Mouse (Mus musculus) limb, embryonic 14.5 days (tissue): ENCODE results near the gene Unc5cl. TPM values are rescaled to one million over a fixed set of nuclear protein-coding genes. Genes with fewer than 3 reads are reported as not detected.
A peak's percentile ranks its signal among the peaks of the same experiment; 100 is the strongest.

Source experiments
- ATAC-seq: fragments of 200-750 bp; cut with Nextera tagmentation; 2 replicates; pipeline ENCODE4 v1.8.0; 2017; ENCODE audit warnings: low read depth, moderate number of reproducible peaks, moderate TSS enrichment; ENCODE audit not compliant: low FRiP score
- DNase-seq: peaks from one replicate; pipeline ENCODE4 v3.0.0-alpha.2; 2015; ENCODE audit warnings: low spot score
- H3K27ac ChIP-seq: fragments of 300-500 bp; sonication (generic); replicated peaks from 2 replicates; pipeline ENCODE4 v1.5.1; 2014; ENCODE audit warnings: low read depth, mild to moderate bottlenecking, low read length, moderate library complexity, mixed read lengths
- H3K27me3 ChIP-seq: fragments of 300-500 bp; sonication (generic); 2 replicates; pipeline ENCODE4 v1.6.1; 2014; ENCODE audit warnings: low read length, mixed read lengths; ENCODE audit not compliant: control insufficient read depth, insufficient read depth
- H3K36me3 ChIP-seq: fragments of 300-500 bp; sonication (generic); 2 replicates; pipeline ENCODE4 v1.6.1; 2014; ENCODE audit warnings: mild to moderate bottlenecking, low read length, moderate library complexity, mixed read lengths; ENCODE audit not compliant: control insufficient read depth, insufficient read depth
- H3K4me1 ChIP-seq: fragments of 300-500 bp; sonication (generic); 2 replicates; pipeline ENCODE4 v1.6.1; 2014; ENCODE audit warnings: antibody characterized with exemption, low read length, mixed read lengths; ENCODE audit not compliant: control insufficient read depth, insufficient read depth
- H3K4me2 ChIP-seq: fragments of 300-500 bp; sonication (generic); replicated peaks from 2 replicates; pipeline ENCODE4 v1.6.1; 2014; ENCODE audit warnings: low read depth, mild to moderate bottlenecking, low read length, moderate library complexity; ENCODE audit not compliant: severe bottlenecking
- H3K4me3 ChIP-seq: fragments of 300-500 bp; sonication (generic); replicated peaks from 2 replicates; pipeline ENCODE4 v1.5.1; 2014; ENCODE audit warnings: low read length
- H3K9ac ChIP-seq: fragments of 300-500 bp; sonication (generic); 2 replicates; pipeline ENCODE4 v1.6.1; 2014; ENCODE audit warnings: mild to moderate bottlenecking, low read depth, low read length, moderate library complexity; ENCODE audit not compliant: severe bottlenecking
- H3K9me3 ChIP-seq: fragments of 300-500 bp; sonication (generic); 2 replicates; pipeline ENCODE4 v1.6.1; 2016; ENCODE audit warnings: low read length; ENCODE audit not compliant: control insufficient read depth
- POLR2A ChIP-seq: fragments of 200-500 bp; IDR thresholded peaks from 2 replicates; pipeline ENCODE4 v1.8.0; 2012; ENCODE audit warnings: inconsistent platforms, mild to moderate bottlenecking, moderate library complexity, borderline replicate concordance; ENCODE audit not compliant: insufficient read depth, insufficient read length; ENCODE audit errors: extremely low read depth
- WGBS: fragments of 180-500 bp; shearing (Covaris S2); extraction: QIAGEN DNeasy Blood & Tissue Kit; methylation state at CpG from one replicate; pipeline ENCODE4 v1.1.7; 2014; 5-methylcytosine and 5-hydroxymethylcytosine counted together
- polyA plus RNA-seq, 2 experiments: library from polyadenylated mRNA; depleted of rRNA in 1 of 2; stranded (reverse) in 1 of 2; unstranded in 1 of 2; fragments of >200 nt; fragmentation: Nextera tagmentation in 1 of 2; extraction: Ambion mirVana in 1 of 2; gene quantifications; 2 replicates each; pipeline versions ENCODE4 v1.2.1 to v1.2.3; 2012 to 2014

Gene Unc5cl
- polyA plus RNA-seq (2012; rRNA removed) (0.15 and 0.41 TPM in 2 replicates), polyA plus RNA-seq (2014; fragmentation: Nextera tagmentation; extraction: Ambion mirVana) (0.18 TPM in 2 replicates)

DNA sequence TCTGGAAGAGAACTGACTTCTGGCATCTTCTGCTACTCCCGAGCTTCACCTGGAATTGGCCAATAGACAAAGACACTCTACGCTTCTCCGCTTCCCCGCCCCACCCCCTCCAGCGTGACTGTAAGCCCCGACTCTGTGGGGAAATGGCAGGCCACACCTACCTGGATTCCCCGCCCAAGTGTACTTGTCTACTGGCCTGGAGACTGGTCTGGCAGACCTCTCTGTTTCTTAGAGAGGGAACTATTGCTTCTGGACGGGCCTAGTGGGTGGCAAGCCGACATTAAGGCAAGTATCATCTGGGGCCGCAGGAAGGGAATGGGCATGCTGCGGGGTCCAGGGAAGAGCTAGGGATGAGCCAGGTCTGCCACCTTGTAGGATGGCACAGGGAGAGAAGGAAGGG, at the start of gene Unc5cl:
Gene Unc5cl, plus strand, starts transcription at position 214 of the 400 bp plus-strand sequence.
- WGBS = 57% methylated on average over 11 of the region's 11 CpGs
- Histone ChIP-seq H3K4me3 (no peak within 1 kb of the TSS), H3K4me1 (no peaks in the 10 kb centered on the region), H3K9me3 (no peaks in the 10 kb centered on the region), H3K9ac (no peak within 1 kb of the TSS), H3K4me2 (no peak within 1 kb of the TSS), H3K27ac (no peak within 1 kb of the TSS), H3K36me3 (no peaks in the 10 kb centered on the region), H3K27me3 (no peaks in the 10 kb centered on the region)
- ATAC-seq (no peak), DNase-seq (no peak)
- no peak for TF ChIP-seq POLR2A

- no peaks in the 10 kb centered on the region for H3K9me3 ChIP-seq
- H3K36me3 ChIP-seq = no peaks in the 10 kb centered on the region; the same call in 1 of the 2 replicates
- TF ChIP-seq POLR2A = no peak
- no peak for DNase-seq
- H3K4me2 ChIP-seq = no peak overlapping the region; the same call in 1 of the 2 replicates
- ATAC-seq = no peak
- H3K4me3 ChIP-seq = no peak overlapping the region
- H3K27ac ChIP-seq = no peak overlapping the region
- H3K9ac ChIP-seq = no peak overlapping the region
- peaks cover 18% of the 10 kb centered on the region for H3K4me1 ChIP-seq
- H3K27me3 ChIP-seq = no peaks in the 10 kb centered on the region
- 71% methylated on average over 4 of the region's 4 CpGs for WGBS
These were observed 47.5 kb upstream of the Unc5cl start for GRCm38 (mm10) chr17:48407154-48407553.

DNA sequence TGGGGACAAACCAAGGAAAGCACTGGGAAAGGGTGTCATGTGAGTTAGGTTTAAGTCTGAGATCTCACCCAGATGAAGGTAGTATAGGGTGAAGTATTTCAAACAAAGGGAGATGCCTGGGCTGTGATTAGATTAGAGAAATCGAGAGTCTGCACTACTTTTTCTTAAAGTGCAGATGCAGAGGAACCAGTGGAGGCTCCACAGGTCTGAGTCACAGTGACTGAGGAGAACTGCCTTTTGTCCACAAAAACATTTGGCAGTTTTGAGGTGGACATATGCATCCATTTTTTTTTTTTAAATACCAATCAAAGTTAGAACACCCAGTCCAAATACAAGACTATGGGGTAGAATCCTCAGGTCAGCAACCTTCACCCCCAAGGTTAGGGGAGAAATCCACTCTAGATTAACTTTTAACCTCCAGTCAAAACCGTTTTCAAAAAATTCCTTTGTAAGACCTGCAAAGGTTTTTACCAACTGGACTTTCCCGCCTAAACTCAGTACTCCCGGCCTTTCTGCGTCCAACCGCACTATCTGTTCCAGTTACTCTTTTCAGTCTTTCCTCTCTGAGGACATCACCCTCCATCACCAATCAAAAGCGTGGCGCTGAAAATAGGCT, 46.7 kb upstream of the Unc5cl start:
- 7% methylated on average over 8 of the region's 8 CpGs for WGBS

GRCm38 (mm10) chr17:48408526-48409291, 46.0 kb upstream of the Unc5cl start:
- under 1% methylated on average over 44 of the region's 47 CpGs for WGBS
- ATAC-seq (peak; percentile 13; the same call in 1 of the 2 replicates), DNase-seq (peak; percentile 74)
- H3K9me3 ChIP-seq = no peaks in the 10 kb centered on the region
- H3K4me3 ChIP-seq = peak overlapping the region; percentile 84
- peaks cover 18% of the 10 kb centered on the region for H3K4me1 ChIP-seq
- H3K27ac ChIP-seq = peak overlapping the region; percentile 99
- no peak for TF ChIP-seq POLR2A
- peak overlapping the region; percentile 63 for H3K4me2 ChIP-seq
- H3K27me3 ChIP-seq = no peaks in the 10 kb centered on the region
- H3K9ac ChIP-seq = peak overlapping the region; percentile 98
- peaks cover 6% of the 10 kb centered on the region for H3K36me3 ChIP-seq

More for the DNA sequence above, 46.7 kb upstream of the Unc5cl start:
- no peak for TF ChIP-seq POLR2A
- Histone ChIP-seq H3K27ac (peak overlapping the region; percentile 99), H3K4me2 (peak overlapping the region; percentile 63), H3K27me3 (no peaks in the 10 kb centered on the region), H3K4me3 (peak overlapping the region; percentile 84), H3K9me3 (no peaks in the 10 kb centered on the region), H3K4me1 (peaks cover 18% of the 10 kb centered on the region), H3K36me3 (peaks cover 6% of the 10 kb centered on the region), H3K9ac (peak overlapping the region; percentile 98)
- ATAC-seq (no peak), DNase-seq (no peak)

GRCm38 (mm10) chr17:48409380-48410298, 45.1 kb upstream of the Unc5cl start, which contains the start of the genes Nfya and Oard1:
Gene Nfya, minus strand, starts transcription at chr17:48409906.
Gene Oard1, plus strand, starts transcription at chr17:48410014.
- peaks cover 11% of the 10 kb centered on the region for H3K36me3 ChIP-seq
- WGBS = under 1% methylated on average over 45 of the region's 84 CpGs
- H3K4me2 ChIP-seq = peak within 1 kb of the TSS; percentile 63
- H3K27ac ChIP-seq = peak within 1 kb of the TSS; percentile 99
- H3K4me3 ChIP-seq = peak within 1 kb of the TSS; percentile 84
- ATAC-seq (peak; percentile 94), DNase-seq (peak; percentile 100)
- peak within 1 kb of the TSS; percentile 98 for H3K9ac ChIP-seq
- H3K4me1 ChIP-seq = peaks cover 18% of the 10 kb centered on the region
- H3K9me3 ChIP-seq = no peaks in the 10 kb centered on the region
- peak; percentile 98 for TF ChIP-seq POLR2A
- H3K27me3 ChIP-seq = no peaks in the 10 kb centered on the region
